Mouse (Mus musculus) midbrain, postnatal 0 days (tissue): ENCODE data around the gene Zfp846. TPM values are rescaled to one million over a fixed set of nuclear protein-coding genes. Genes with fewer than 3 reads are reported as not detected.
A peak's percentile ranks its signal among the peaks of the same experiment; 100 is the strongest.

ENCODE experiments used
- ATAC-seq: fragments of 200-750 bp; cut with Nextera tagmentation; 2 replicates; pipeline ENCODE4 v1.8.0; 2017; ENCODE audit warnings: moderate number of reproducible peaks, mild to moderate bottlenecking, moderate TSS enrichment, moderate library complexity; ENCODE audit not compliant: low FRiP score
- DNase-seq: peaks from one replicate; pipeline ENCODE4 v3.0.0-alpha.2; 2015; ENCODE audit warnings: low spot score
- H3K27ac ChIP-seq: fragments of 300-500 bp; sonication (generic); 2 replicates; pipeline ENCODE4 v1.5.1; 2014; ENCODE audit warnings: low read depth, mild to moderate bottlenecking, low read length, mixed read lengths
- H3K27me3 ChIP-seq: fragments of 300-500 bp; sonication (generic); 2 replicates; pipeline ENCODE4 v1.6.1; 2014; ENCODE audit warnings: low read length, control low read depth, mixed read lengths; ENCODE audit not compliant: insufficient read depth
- H3K36me3 ChIP-seq: fragments of 300-500 bp; sonication (generic); 2 replicates; pipeline ENCODE4 v1.6.1; 2014; ENCODE audit warnings: low read length, control low read depth, mixed read lengths; ENCODE audit not compliant: insufficient read depth
- H3K4me1 ChIP-seq: fragments of 300-500 bp; sonication (generic); 2 replicates; pipeline ENCODE4 v1.6.1; 2014; ENCODE audit warnings: mild to moderate bottlenecking, control low read depth, antibody characterized with exemption, low read length, mixed read lengths; ENCODE audit not compliant: insufficient read depth
- H3K4me2 ChIP-seq: fragments of 300-500 bp; sonication (generic); 2 replicates; pipeline ENCODE4 v1.6.1; 2014; ENCODE audit warnings: low read depth, mild to moderate bottlenecking, low read length, mixed read lengths; ENCODE audit not compliant: poor library complexity, severe bottlenecking
- H3K4me3 ChIP-seq: fragments of 300-500 bp; sonication (generic); 2 replicates; pipeline ENCODE4 v1.5.1; 2014; ENCODE audit warnings: low read depth, mild to moderate bottlenecking, low read length, moderate library complexity
- H3K9ac ChIP-seq: fragments of 300-500 bp; sonication (generic); replicated peaks from 2 replicates; pipeline ENCODE4 v1.6.1; 2014; ENCODE audit warnings: mild to moderate bottlenecking, low read length, moderate library complexity, mixed read lengths; ENCODE audit not compliant: poor library complexity, severe bottlenecking
- H3K9me3 ChIP-seq: fragments of 300-500 bp; sonication (generic); 2 replicates; pipeline ENCODE4 v1.6.1; 2016; ENCODE audit warnings: low read length, control low read depth
- CTCF ChIP-seq: IDR thresholded peaks from 2 replicates; pipeline ENCODE4 v1.5.1; 2016; ENCODE audit warnings: antibody characterized with exemption, mild to moderate bottlenecking
- WGBS: fragments of 180-500 bp; shearing (Covaris S2); extraction: QIAGEN DNeasy Blood & Tissue Kit; methylation state at CpG from one replicate; pipeline ENCODE4 v1.1.7; 2014; 5-methylcytosine and 5-hydroxymethylcytosine counted together
- polyA plus RNA-seq: library from polyadenylated mRNA; unstranded; fragments of >200 nt; fragmentation: Nextera tagmentation; extraction: Ambion mirVana; gene quantifications from 2 replicates; pipeline ENCODE4 v1.2.1, GENCODE M21; 2015
- total RNA-seq: library from RNA; depleted of rRNA; stranded (reverse); fragments of >200 nt; gene quantifications from 2 replicates; pipeline ENCODE4 v1.2.3, GENCODE M21; 2014; rRNA removed

Gene Zfp846
- total RNA-seq (21.3 and 27.1 TPM in 2 replicates), polyA plus RNA-seq (44.2 and 47.5 TPM in 2 replicates)

GRCm38 (mm10) chr9:20581175-20581634 is at the start of gene Zfp846:
TSS of gene Zfp846 (plus strand) at chr9:20581291.
- peak; percentile 40 for TF ChIP-seq CTCF
- peak; percentile 97 for ATAC-seq
- 0% methylated on average over 30 of the region's 30 CpGs for WGBS

GRCm38 (mm10) chr9:20534326-20534926 is 46.7 kb upstream of the Zfp846 start:
- Histone ChIP-seq H3K4me1 (no peaks in the 10 kb centered on the region), H3K4me3 (no peak overlapping the region), H3K4me2 (no peak overlapping the region), H3K36me3 (no peaks in the 10 kb centered on the region), H3K9me3 (no peaks in the 10 kb centered on the region), H3K27me3 (no peaks in the 10 kb centered on the region; the same call in 1 of the 2 replicates), H3K27ac (no peak overlapping the region), H3K9ac (no peak overlapping the region)
- 82% methylated on average over 8 of the region's 8 CpGs for WGBS
- TF ChIP-seq CTCF: no peak
- peak; percentile 41; the same call in 1 of the 2 replicates for ATAC-seq
- DNase-seq: peak; percentile 21

More at GRCm38 (mm10) chr9:20581175-20581634, at the start of gene Zfp846:
- peak within 1 kb of the TSS; percentile 86 for H3K27ac ChIP-seq
- peak within 1 kb of the TSS; percentile 56 for H3K4me2 ChIP-seq
- H3K4me1 ChIP-seq: peaks cover 3% of the 10 kb centered on the region; the same call in 1 of the 2 replicates
- no peaks in the 10 kb centered on the region for H3K36me3 ChIP-seq
- no peaks in the 10 kb centered on the region for H3K9me3 ChIP-seq
- peak within 1 kb of the TSS; percentile 83 for H3K9ac ChIP-seq
- H3K27me3 ChIP-seq: peaks cover 5% of the 10 kb centered on the region; the same call in 1 of the 2 replicates
- H3K4me3 ChIP-seq: peak within 1 kb of the TSS; percentile 62
- peak; percentile 97 for DNase-seq

DNA sequence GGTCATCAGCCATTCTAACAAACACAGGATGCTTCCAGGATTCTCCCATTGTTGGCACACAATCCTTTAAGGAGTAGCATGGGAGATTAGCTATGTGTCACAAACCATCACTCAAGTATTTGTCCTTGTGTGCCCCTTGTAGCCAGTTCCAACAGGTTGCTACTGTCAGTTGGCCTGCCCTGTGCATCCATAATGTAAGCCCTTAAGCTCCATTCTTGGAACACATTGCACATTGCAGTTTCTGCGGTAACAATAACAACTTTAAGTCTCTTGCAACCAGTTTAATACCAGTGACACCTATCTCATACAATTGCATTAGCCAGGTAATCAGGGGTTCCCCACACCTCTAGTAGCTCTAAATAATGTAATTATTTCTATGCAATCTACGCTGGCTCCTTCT is 44.5 kb upstream of the Zfp846 start:
- no peaks in the 10 kb centered on the region for H3K36me3 ChIP-seq
- no peak overlapping the region for H3K27ac ChIP-seq
- 77% methylated on average over 2 of the region's 2 CpGs for WGBS
- H3K4me2 ChIP-seq: no peak overlapping the region
- H3K9ac ChIP-seq: no peak overlapping the region
- H3K4me1 ChIP-seq: no peaks in the 10 kb centered on the region
- no peaks in the 10 kb centered on the region; the same call in 1 of the 2 replicates for H3K27me3 ChIP-seq
- DNase-seq (no peak), ATAC-seq (no peak)
- TF ChIP-seq CTCF: no peak
- H3K4me3 ChIP-seq: no peak overlapping the region
- H3K9me3 ChIP-seq: no peaks in the 10 kb centered on the region

DNA sequence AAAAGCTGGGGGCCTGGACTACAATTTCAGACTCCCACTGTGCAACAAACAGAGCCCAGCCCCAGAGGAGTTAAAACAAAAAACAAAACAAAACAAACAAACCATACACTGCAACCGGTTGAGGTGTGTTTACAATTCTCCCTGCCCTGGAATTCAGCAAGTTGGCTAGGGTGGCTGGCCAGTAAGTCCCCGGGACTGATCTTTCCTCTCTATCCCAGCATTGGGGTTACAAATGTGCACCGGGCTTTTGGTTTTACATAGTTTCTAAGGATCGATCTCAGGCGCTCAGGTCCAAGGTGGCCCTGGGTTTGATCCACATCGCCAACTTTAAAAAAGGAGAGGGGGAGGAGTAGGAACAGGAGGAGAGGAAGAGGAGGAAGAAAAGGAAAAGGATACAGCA is 37.6 kb upstream of the Zfp846 start:
- H3K4me2 ChIP-seq: peak overlapping the region; percentile 42; the same call in 1 of the 2 replicates
- H3K4me1 ChIP-seq: no peaks in the 10 kb centered on the region
- H3K36me3 ChIP-seq: no peaks in the 10 kb centered on the region
- TF ChIP-seq CTCF: no peak
- DNase-seq (no peak), ATAC-seq (no peak)
- WGBS: 36% methylated on average over 6 of the region's 6 CpGs
- no peak overlapping the region for H3K9ac ChIP-seq
- peak overlapping the region; percentile 79; the same call in 1 of the 2 replicates for H3K27ac ChIP-seq
- H3K4me3 ChIP-seq: no peak overlapping the region
- H3K27me3 ChIP-seq: no peaks in the 10 kb centered on the region
- no peaks in the 10 kb centered on the region for H3K9me3 ChIP-seq

DNA sequence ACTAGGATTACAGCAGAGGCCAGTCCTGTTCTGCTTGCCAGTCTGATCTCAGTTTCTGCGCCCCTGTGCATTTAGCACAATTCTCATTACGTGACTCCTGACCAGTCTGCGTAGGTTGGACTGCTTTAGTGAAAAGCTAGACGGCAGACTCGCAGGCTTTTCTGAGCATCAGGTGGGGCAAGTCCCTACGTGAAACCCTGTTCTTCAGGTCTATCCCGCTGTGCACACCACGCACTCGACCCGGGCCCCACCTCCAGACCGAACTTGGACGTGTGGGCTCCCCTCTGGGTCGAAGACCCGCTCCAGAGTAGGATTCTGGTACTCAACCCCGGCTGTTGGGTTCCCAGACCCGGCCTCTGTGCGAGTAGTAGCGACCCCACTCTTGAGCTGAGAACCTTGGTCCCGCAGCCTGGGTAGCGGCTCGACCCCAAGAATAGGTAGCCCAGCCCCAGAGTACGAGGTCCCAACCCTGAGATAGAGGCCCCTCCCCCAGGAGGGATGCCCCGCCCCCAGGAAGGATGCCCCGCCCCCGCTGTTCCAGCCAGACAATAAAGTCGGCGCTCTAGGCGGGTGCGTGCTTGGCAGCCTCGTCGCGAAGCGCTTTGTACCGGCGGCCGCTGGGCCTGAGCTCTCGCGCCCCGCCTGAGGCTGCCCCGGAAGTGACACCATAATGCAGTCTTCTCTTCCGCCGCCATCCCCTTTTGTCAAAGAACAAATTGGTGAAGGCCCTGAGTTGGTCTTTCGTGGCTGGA is 36.8 kb upstream of the Zfp846 start:
- peak; percentile 42 for TF ChIP-seq CTCF
- peak; percentile 93 for DNase-seq
- peak; percentile 95 for ATAC-seq
- Histone ChIP-seq H3K36me3 (no peaks in the 10 kb centered on the region), H3K9ac (peak overlapping the region; percentile 66), H3K4me1 (no peaks in the 10 kb centered on the region), H3K27ac (peak overlapping the region; percentile 79), H3K4me2 (peak overlapping the region; percentile 42), H3K27me3 (no peaks in the 10 kb centered on the region), H3K9me3 (no peaks in the 10 kb centered on the region), H3K4me3 (peak overlapping the region; percentile 30)
- WGBS: 1% methylated on average over 43 of the region's 43 CpGs

DNA sequence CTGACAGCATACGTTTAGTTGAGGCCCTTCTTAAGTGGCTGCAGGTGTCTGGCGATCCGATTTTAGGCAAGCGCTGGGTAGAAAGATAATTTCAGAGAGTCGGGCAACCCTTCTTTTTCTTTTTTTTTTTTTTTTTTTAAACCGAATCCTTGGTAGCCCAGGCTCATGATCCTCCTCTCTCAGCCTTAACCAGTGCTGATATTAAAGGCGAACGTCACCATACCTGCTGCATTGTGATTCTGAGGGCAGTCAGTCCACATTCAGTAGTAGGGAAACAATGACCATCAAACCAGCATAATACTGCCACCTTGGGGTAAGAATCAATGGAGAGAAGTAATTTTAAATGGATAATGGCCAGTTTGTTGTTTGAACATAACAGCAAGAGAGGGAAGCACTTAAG is 35.9 kb upstream of the Zfp846 start:
- H3K36me3 ChIP-seq: no peaks in the 10 kb centered on the region
- peak overlapping the region; percentile 42 for H3K4me2 ChIP-seq
- WGBS: 18% methylated on average over 8 of the region's 8 CpGs
- H3K27me3 ChIP-seq: no peaks in the 10 kb centered on the region
- H3K4me3 ChIP-seq: peak overlapping the region; percentile 30
- H3K9ac ChIP-seq: peak overlapping the region; percentile 66; the same call in 1 of the 2 replicates
- TF ChIP-seq CTCF: peak; percentile 75
- no peaks in the 10 kb centered on the region for H3K9me3 ChIP-seq
- peak; percentile 75 for DNase-seq
- ATAC-seq: 0 out of 2 replicates have a peak, but pooled peaks have one; percentile 36
- H3K4me1 ChIP-seq: no peaks in the 10 kb centered on the region
- H3K27ac ChIP-seq: peak overlapping the region; percentile 79
